Mouse (Mus musculus) CH12.LX (cell line): ENCODE measurements around the gene Grb2. TPM values are rescaled to one million over a fixed set of nuclear protein-coding genes. Genes with fewer than 3 reads are reported as not detected.

Experiments
- DNase-seq: peaks from one replicate; pipeline ENCODE4 v3.0.0-alpha.2; 2013; ENCODE audit errors: extremely low read depth
- H3K27ac ChIP-seq: 2 replicates; pipeline ENCODE4 v1.5.1; 2012; ENCODE audit warnings: low read depth, mild to moderate bottlenecking, control low read depth, moderate library complexity; ENCODE audit not compliant: insufficient read depth
- H3K27me3 ChIP-seq: replicated peaks from 2 replicates; pipeline ENCODE3; 2012; ENCODE audit warnings: inconsistent platforms
- H3K36me3 ChIP-seq, 2 experiments: replicated peaks in 1 of 2; 2 replicates each; pipeline versions ENCODE3 to v1.6.1; 2012; ENCODE audit warnings: inconsistent platforms in 1 of 2, low read length in 1 of 2, mild to moderate bottlenecking in 1 of 2, mixed read lengths in 1 of 2, moderate library complexity in 1 of 2; ENCODE audit not compliant: control insufficient read depth in 1 of 2, insufficient read depth in 1 of 2
- H3K4me1 ChIP-seq, 2 experiments: 2 replicates each; pipeline ENCODE4 v1.6.1; 2012; ENCODE audit warnings: inconsistent platforms in 1 of 2, moderate library complexity in 1 of 2; ENCODE audit not compliant: insufficient read depth in 2 of 2, control insufficient read depth in 1 of 2
- H3K4me2 ChIP-seq: 2 replicates; pipeline ENCODE4 v1.6.1; 2012; ENCODE audit warnings: low read depth, mild to moderate bottlenecking, control low read depth; ENCODE audit not compliant: poor library complexity, insufficient read depth, severe bottlenecking
- H3K4me3 ChIP-seq, 3 experiments: fragments of 150-350 bp in 1 of 3; sonication (generic) in 1 of 3; replicated peaks in 1 of 3; 2 replicates each; pipeline versions ENCODE3 to v1.5.1; 2011 to 2012; ENCODE audit warnings: low read depth in 2 of 3, low read length in 2 of 3, mild to moderate bottlenecking in 2 of 3, moderate library complexity in 2 of 3, control low read depth in 1 of 3, improper control_type of control experiment in 1 of 3, inconsistent platforms in 1 of 3, mixed read lengths in 1 of 3; ENCODE audit not compliant: poor library complexity in 1 of 3
- H3K79me2 ChIP-seq: replicated peaks from 2 replicates; pipeline ENCODE4 v1.6.1; 2012; ENCODE audit warnings: mild to moderate bottlenecking, moderate library complexity; ENCODE audit not compliant: control insufficient read depth, poor library complexity, insufficient read depth, severe bottlenecking; ENCODE audit errors: extremely low read depth
- H3K9ac ChIP-seq: 2 replicates; pipeline ENCODE4 v1.6.1; 2012; ENCODE audit warnings: low read depth, mild to moderate bottlenecking, control low read depth, moderate library complexity; ENCODE audit not compliant: insufficient read depth
- H3K9me3 ChIP-seq: replicated peaks from 2 replicates; pipeline ENCODE3; 2012; ENCODE audit warnings: low read length, inconsistent platforms, mixed read lengths
- BHLHE40 ChIP-seq: IDR thresholded peaks from 2 replicates; pipeline ENCODE4 v1.6.1; 2011; ENCODE audit warnings: mild to moderate bottlenecking, low read depth, low read length, improper control_type of control experiment
- CHD1 ChIP-seq: IDR thresholded peaks from 2 replicates; pipeline ENCODE4 v1.6.1; 2012; ENCODE audit warnings: low read depth, low read length, improper control_type of control experiment, inconsistent platforms
- CTCF ChIP-seq, 2 experiments: IDR thresholded peaks in 1 of 2; conservative IDR thresholded peaks in 1 of 2; 2 replicates each; pipeline ENCODE4 v1.5.1; 2011 to 2012; ENCODE audit warnings: low read depth in 2 of 2, low read length in 2 of 2, improper control_type of control experiment in 1 of 2, inconsistent platforms in 1 of 2, mild to moderate bottlenecking in 1 of 2, moderate library complexity in 1 of 2
- E2F4 ChIP-seq: IDR thresholded peaks from 2 replicates; pipeline ENCODE4 v1.6.1; 2011; ENCODE audit warnings: low read depth, low read length, improper control_type of control experiment; ENCODE audit not compliant: insufficient replicate concordance
- ELF1 ChIP-seq: IDR thresholded peaks from 2 replicates; pipeline ENCODE4 v1.6.1; 2014; ENCODE audit warnings: low read depth, mild to moderate bottlenecking, inconsistent platforms, low read length, improper control_type of control experiment
- ETS1 ChIP-seq: conservative IDR thresholded peaks from 2 replicates; pipeline ENCODE4 v1.6.1; 2012; ENCODE audit warnings: low read depth, mild to moderate bottlenecking, inconsistent platforms, low read length, improper control_type of control experiment, moderate library complexity
- GABPA ChIP-seq: IDR thresholded peaks from 2 replicates; pipeline ENCODE4 v1.6.1; 2012; ENCODE audit warnings: low read depth, low read length, improper control_type of control experiment, inconsistent platforms; ENCODE audit not compliant: insufficient replicate concordance
- HCFC1 ChIP-seq: IDR thresholded peaks from 2 replicates; pipeline ENCODE4 v1.6.1; 2012; ENCODE audit warnings: low read depth, mild to moderate bottlenecking, inconsistent platforms, low read length, improper control_type of control experiment
- IRF4 ChIP-seq: IDR thresholded peaks from 2 replicates; pipeline ENCODE4 v1.6.1; 2014; ENCODE audit warnings: low read depth, mild to moderate bottlenecking, inconsistent platforms, low read length, improper control_type of control experiment
- JUN ChIP-seq: IDR thresholded peaks from 2 replicates; pipeline ENCODE4 v1.6.1; 2011; ENCODE audit warnings: low read depth, mild to moderate bottlenecking, low read length, improper control_type of control experiment, moderate library complexity; ENCODE audit not compliant: insufficient read depth
- JUND ChIP-seq: conservative IDR thresholded peaks from 2 replicates; pipeline ENCODE4 v1.6.1; 2011; ENCODE audit warnings: low read depth, low read length, improper control_type of control experiment
- MAFK ChIP-seq: IDR thresholded peaks from 2 replicates; pipeline ENCODE4 v1.6.1; 2011; ENCODE audit warnings: low read length, improper control_type of control experiment; ENCODE audit not compliant: insufficient replicate concordance
- MAZ ChIP-seq: IDR thresholded peaks from 2 replicates; pipeline ENCODE4 v1.6.1; 2012; ENCODE audit warnings: low read depth, mild to moderate bottlenecking, inconsistent platforms, low read length, improper control_type of control experiment, moderate library complexity
- MEF2A ChIP-seq: IDR thresholded peaks from 2 replicates; pipeline ENCODE4 v1.6.1; 2014; ENCODE audit warnings: low read depth, mild to moderate bottlenecking, inconsistent platforms, low read length, improper control_type of control experiment, borderline replicate concordance
- MXI1 ChIP-seq: IDR thresholded peaks from 2 replicates; pipeline ENCODE4 v1.6.1; 2011; ENCODE audit warnings: mild to moderate bottlenecking, low read depth, low read length, improper control_type of control experiment
- MYC ChIP-seq: IDR thresholded peaks from 2 replicates; pipeline ENCODE4 v1.6.1; 2011; ENCODE audit warnings: low read depth, mild to moderate bottlenecking, improper control_type of control experiment, low read length
- NELFE ChIP-seq: IDR thresholded peaks from 2 replicates; pipeline ENCODE4 v1.6.1; 2011; ENCODE audit warnings: low read depth, low read length, improper control_type of control experiment
- NRF1 ChIP-seq: IDR thresholded peaks from 2 replicates; pipeline ENCODE4 v1.6.1; 2014; ENCODE audit warnings: low read depth, mild to moderate bottlenecking, inconsistent platforms, low read length, improper control_type of control experiment, moderate library complexity
- POLR2A ChIP-seq: IDR thresholded peaks from 2 replicates; pipeline ENCODE4 v1.6.1; 2011; ENCODE audit warnings: low read depth, mild to moderate bottlenecking, improper control_type of control experiment, low read length
- POLR2AphosphoS2 ChIP-seq: IDR thresholded peaks from 2 replicates; pipeline ENCODE4 v1.6.1; 2011; ENCODE audit warnings: low read depth, low read length, improper control_type of control experiment
- RAD21 ChIP-seq: IDR thresholded peaks from 2 replicates; pipeline ENCODE4 v1.6.1; 2011; ENCODE audit warnings: low read depth, mild to moderate bottlenecking, low read length, improper control_type of control experiment, moderate library complexity
- RCOR1 ChIP-seq: conservative IDR thresholded peaks from 2 replicates; pipeline ENCODE4 v1.6.1; 2012; ENCODE audit warnings: low read depth, mild to moderate bottlenecking, inconsistent platforms, low read length, improper control_type of control experiment
- SIN3A ChIP-seq: IDR thresholded peaks from 2 replicates; pipeline ENCODE4 v1.6.1; 2012; ENCODE audit warnings: low read length, improper control_type of control experiment, inconsistent platforms
- TBP ChIP-seq: conservative IDR thresholded peaks from 2 replicates; pipeline ENCODE4 v1.6.1; 2011; ENCODE audit warnings: low read depth, low read length, improper control_type of control experiment
- TCF12 ChIP-seq: IDR thresholded peaks from 2 replicates; pipeline ENCODE4 v1.6.1; 2014; ENCODE audit warnings: low read depth, mild to moderate bottlenecking, inconsistent platforms, low read length, improper control_type of control experiment
- UBTF ChIP-seq: IDR thresholded peaks from 2 replicates; pipeline ENCODE4 v1.6.1; 2012; ENCODE audit warnings: low read depth, mild to moderate bottlenecking, inconsistent platforms, low read length, improper control_type of control experiment, moderate library complexity
- USF1 ChIP-seq: IDR thresholded peaks from 2 replicates; pipeline ENCODE4 v1.6.1; 2014; ENCODE audit warnings: low read depth, mild to moderate bottlenecking, inconsistent platforms, low read length, improper control_type of control experiment
- USF2 ChIP-seq: conservative IDR thresholded peaks from 2 replicates; pipeline ENCODE4 v1.6.1; 2011; ENCODE audit warnings: low read depth, low read length, improper control_type of control experiment
- ZKSCAN1 ChIP-seq: IDR thresholded peaks from 2 replicates; pipeline ENCODE4 v1.6.1; 2012; ENCODE audit warnings: low read depth, inconsistent platforms, low read length, improper control_type of control experiment, borderline replicate concordance
- ZMIZ1 ChIP-seq: IDR thresholded peaks from 2 replicates; pipeline ENCODE4 v1.6.1; 2012; ENCODE audit warnings: low read depth, mild to moderate bottlenecking, inconsistent platforms, low read length, improper control_type of control experiment
- ZNF384 ChIP-seq: IDR thresholded peaks from 2 replicates; pipeline ENCODE4 v1.6.1; 2012; ENCODE audit warnings: low read depth, low read length, improper control_type of control experiment, inconsistent platforms
- dilution Hi-C: fragments of 300-500 bp; cut with MboI; formaldehyde crosslinking; loops from 2 replicates; pipeline ENCODE4 v1.14.3; 2020; ENCODE audit warnings: low sequenced_read_pairs; ENCODE audit not compliant: extremely low pct_unique_long_range_greater_than_20kb, extremely low pct_ligation_motif_present
- in situ Hi-C: fragments of 300-500 bp; cut with MboI; formaldehyde crosslinking; loops from 3 replicates; pipeline ENCODE4 v1.14.3; 2019; ENCODE audit warnings: low sequenced_read_pairs, low pct_ligation_motif_present, low pct_unique_long_range_greater_than_20kb, mixed read lengths
- polyA plus RNA-seq: library from polyadenylated mRNA; unstranded; fragments of >175 nt; gene quantifications from 2 replicates; pipeline ENCODE4 v1.2.1, GENCODE M21; 2012; ENCODE audit warnings: low read depth; ENCODE audit not compliant: insufficient read length
- total RNA-seq, 2 experiments: library from RNA; depleted of rRNA; stranded (reverse); fragments of 300-350 nt in 1 of 2; fragments of >200 nt in 1 of 2; gene quantifications; 2 replicates each; pipeline ENCODE4 v1.2.3; 2012 to 2014

Grb2 gene
- total and polyA plus RNA-seq, 3 experiments, result 63.6 to 241 (median 117) TPM

DNA sequence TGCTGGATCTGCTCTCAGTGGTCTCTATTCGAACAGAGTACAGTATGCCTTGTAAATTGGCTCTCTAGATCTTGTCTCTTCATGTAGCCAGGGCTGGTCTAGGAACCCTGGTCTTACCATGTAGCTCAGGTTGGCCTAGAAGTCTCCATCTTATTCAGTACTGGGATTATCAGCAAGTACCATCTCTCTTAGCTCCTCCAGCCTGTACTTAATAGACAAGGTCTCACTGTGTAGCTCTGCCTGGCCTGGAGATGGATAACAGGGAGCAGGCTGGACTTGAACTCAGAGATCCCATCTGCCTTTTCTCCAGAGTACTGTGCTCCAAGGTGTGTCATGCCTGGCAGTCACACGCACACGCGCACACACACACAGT is 66.7 kb downstream of the Grb2 start:
- dilution Hi-C loops, result no loop called here
- H3K9me3 ChIP-seq, result no peaks in the 10 kb centered on the region

DNA sequence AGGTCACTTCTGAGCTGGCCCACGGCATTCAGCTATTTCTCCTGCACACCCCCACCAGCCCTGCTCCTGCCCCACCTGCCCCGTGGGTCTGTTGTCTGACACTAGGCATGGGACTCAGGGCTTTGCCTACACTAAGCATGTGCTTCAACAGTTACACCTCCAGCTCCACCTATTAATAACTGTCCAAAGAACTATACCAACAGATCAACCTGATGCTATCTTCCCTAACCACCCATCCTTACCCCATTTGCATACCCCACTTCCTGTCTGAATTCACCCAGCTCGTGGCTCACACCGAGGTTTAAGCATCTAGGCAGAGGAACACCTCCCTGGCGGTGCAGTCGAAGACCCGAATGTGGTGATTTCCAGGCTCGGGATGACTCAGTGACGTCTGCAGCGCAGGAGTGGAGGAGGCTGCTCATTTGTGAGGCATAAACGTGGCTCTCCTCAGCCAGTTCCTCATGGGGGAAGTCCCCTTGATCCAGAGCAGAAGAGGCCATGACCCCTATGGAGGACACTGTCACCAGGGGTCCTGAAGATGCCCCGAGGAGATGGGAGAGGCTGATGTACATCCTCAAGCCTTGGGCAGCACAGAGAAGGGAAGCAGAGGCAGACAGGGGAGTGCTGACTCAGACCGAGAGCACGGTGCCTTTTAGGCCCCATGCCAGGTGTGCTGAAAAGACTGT is 67.3 kb downstream of the Grb2 start:
- peaks cover 12% of the 10 kb centered on the region for H3K79me2 ChIP-seq
- peak overlapping the region; percentile 41 for H3K9ac ChIP-seq
- peak overlapping the region; percentile 64 for H3K4me2 ChIP-seq
- peaks cover 56 to 90% of the 10 kb centered on the region in 2 experiments for H3K4me1 ChIP-seq
- H3K27me3 ChIP-seq, result no peaks in the 10 kb centered on the region
- peak; percentile 100 for DNase-seq
- H3K4me3 ChIP-seq, result peak overlapping the region in 2 of 3 experiments; percentile 14 to 29
- in situ Hi-C loops, result loop anchor here (5.0 to 25.0 kb wide), 3 partner anchors 71 to 771 kb away; partner anchors contain the start of genes Caskin2, Rnf157 and Tsen54
- H3K9me3 ChIP-seq, result no peaks in the 10 kb centered on the region
- dilution Hi-C loops, result no loop called here
- peaks cover 13 to 17% of the 10 kb centered on the region in 2 experiments for H3K36me3 ChIP-seq
- H3K27ac ChIP-seq, result peak overlapping the region; percentile 98
- peak; percentile 13 for TF ChIP-seq CHD1
- peak; percentile 98 for TF ChIP-seq MYC
- 0 out of 2 replicates have a peak, but pooled peaks have one; percentile 3 for TF ChIP-seq USF2
- no peak for TF ChIP-seq GABPA
- TF ChIP-seq RCOR1, result peak; percentile 97
- peak; percentile 97 for TF ChIP-seq JUND
- TF ChIP-seq MEF2A, result peak; percentile 87
- TF ChIP-seq CTCF (conservative IDR thresholded peaks at IDR 0.05 in 1 of 2, IDR thresholded peaks at IDR 0.05 in 1 of 2; ENCODE audit: low read depth in 2 of 2, low read length in 2 of 2), result no peak
- TF ChIP-seq UBTF, result peak; percentile 90; the same call in 1 of the 2 replicates
- no peak; the same call in none of the 2 replicates for TF ChIP-seq MAFK
- TF ChIP-seq ELF1, result peak; percentile 86
- TF ChIP-seq NELFE, result no peak; the same call in 1 of the 2 replicates
- peak; percentile 37; the same call in 1 of the 2 replicates for TF ChIP-seq SIN3A
- TF ChIP-seq HCFC1, result no peak
- peak; percentile 75 for TF ChIP-seq POLR2A
- peak; percentile 84; the same call in 1 of the 2 replicates for TF ChIP-seq ZMIZ1
- TF ChIP-seq BHLHE40, result peak; percentile 94
- no peak for TF ChIP-seq USF1
- TF ChIP-seq TCF12, result peak; percentile 98
- TF ChIP-seq ETS1, result peak; percentile 96
- TF ChIP-seq MAZ, result peak; percentile 78
- no peak for TF ChIP-seq ZKSCAN1
- peak; percentile 92 for TF ChIP-seq MXI1
- TF ChIP-seq IRF4, result peak; percentile 99

More for the DNA sequence above, 66.7 kb downstream of the Grb2 start:
- TF ChIP-seq GABPA, result no peak
- TF ChIP-seq TCF12, result no peak
- 0 out of 2 replicates have a peak, but pooled peaks have one; percentile 4 for TF ChIP-seq POLR2AphosphoS2
- no peak for TF ChIP-seq JUN
- TF ChIP-seq NELFE, result peak; percentile 54; the same call in 1 of the 2 replicates
- no peak for TF ChIP-seq SIN3A
- 0 out of 2 replicates have a peak, but pooled peaks have one; percentile 22 for TF ChIP-seq E2F4
- TF ChIP-seq ZNF384, result no peak
- TF ChIP-seq CHD1, result peak; percentile 70
- TF ChIP-seq NRF1, result no peak
- no peak for TF ChIP-seq MAFK
- no peak for TF ChIP-seq ZKSCAN1
- no peak for TF ChIP-seq RCOR1
- 0 out of 2 replicates have a peak, but pooled peaks have one; percentile 51 for TF ChIP-seq TBP
- no peak for TF ChIP-seq RAD21
- H3K4me2 ChIP-seq, result peak overlapping the region; percentile 14; the same call in 1 of the 2 replicates
- peak overlapping the region; percentile 41 for H3K9ac ChIP-seq
- H3K27ac ChIP-seq, result peak overlapping the region; percentile 98
- DNase-seq, result no peak
- peak overlapping the region in 1 of 3 experiments; percentile 26 for H3K4me3 ChIP-seq
- peaks cover 18 to 22% of the 10 kb centered on the region in 2 experiments for H3K36me3 ChIP-seq
- in situ Hi-C loops, result loop anchor here (5.0 to 25.0 kb wide), 3 partner anchors 71 to 771 kb away; partner anchors contain the start of genes Caskin2, Rnf157 and Tsen54
- peaks cover 61 to 95% of the 10 kb centered on the region in 2 experiments for H3K4me1 ChIP-seq
- peaks cover 13% of the 10 kb centered on the region for H3K79me2 ChIP-seq
- no peaks in the 10 kb centered on the region for H3K27me3 ChIP-seq
